Mouse (Mus musculus) heart, postnatal 0 days (tissue): ENCODE results near the gene Rgs11.
"Not testable (repeated sequence)": the region's sequence is repeated elsewhere in the genome, so short reads cannot be mapped to it uniquely, and the experiment has no call there.

Source experiments
- CTCF ChIP-seq: IDR thresholded peaks from 2 replicates; pipeline ENCODE4 v1.5.1; 2016; ENCODE audit warnings: antibody characterized with exemption, control low read depth, low read depth
- EP300 ChIP-seq: IDR thresholded peaks from 2 replicates; pipeline ENCODE4 v1.6.1; 2016; ENCODE audit warnings: antibody characterized with exemption, low read depth

DNA sequence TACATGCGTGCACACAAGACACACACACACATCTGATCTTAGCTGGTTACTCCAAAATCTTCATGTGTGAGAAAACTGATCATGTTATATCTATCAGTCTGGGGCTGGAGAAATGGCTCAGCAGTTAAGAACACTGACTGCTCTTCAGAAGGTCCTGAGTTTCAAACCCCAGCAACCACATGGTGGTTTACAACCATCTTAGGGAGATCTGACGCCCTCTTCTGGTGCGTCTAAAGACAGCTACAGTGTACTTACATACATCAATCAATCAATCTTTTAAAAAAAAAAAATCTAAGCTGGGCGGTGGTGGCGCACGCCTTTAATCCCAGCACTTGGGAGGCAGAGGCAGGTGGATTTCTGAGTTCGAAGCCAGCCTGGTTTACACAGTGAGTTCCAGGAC, 11.3 kb upstream of the Rgs11 start:
- TF ChIP-seq CTCF, EP300: not testable (repeated sequence)
